Mouse (Mus musculus): ENCODE results near the gene Trim21. TPM values are rescaled to one million over a fixed set of nuclear protein-coding genes. Genes with fewer than 3 reads are reported as not detected.

The Trim21 gene
- polyA plus RNA-seq, 1 experiment from 2014 or later = 0.81 TPM

Other genes starting within 250 kb of the Trim21 start
- 119 and 125 TPM in 2 replicates for gene Rrm1, start 123.8 kb downstream of the Trim21 start, polyA plus RNA-seq (2015; fragmentation: Nextera tagmentation; extraction: Ambion mirVana)
- gene Olfr543, start 83.8 kb downstream of the Trim21 start, polyA plus RNA-seq (2015; fragmentation: Nextera tagmentation; extraction: Ambion mirVana) = 0.51 and 0.68 TPM in 2 replicates
- gene Olfr544, start 77.2 kb downstream of the Trim21 start, polyA plus RNA-seq (2015; fragmentation: Nextera tagmentation; extraction: Ambion mirVana) = 0.68 and 0.71 TPM in 2 replicates
- 0.13 TPM in 1 of 2 replicates, not detected in the other for gene Olfr545, start 65.9 kb downstream of the Trim21 start, polyA plus RNA-seq (2015; fragmentation: Nextera tagmentation; extraction: Ambion mirVana)
- not detected in 2 replicates for gene Olfr547, start 30.7 kb downstream of the Trim21 start, polyA plus RNA-seq (2015; fragmentation: Nextera tagmentation; extraction: Ambion mirVana)
- 0.11 and 0.12 TPM in 2 replicates for gene Olfr548-ps1, start 24.6 kb downstream of the Trim21 start, polyA plus RNA-seq (2015; fragmentation: Nextera tagmentation; extraction: Ambion mirVana)
- gene Olfr549, start 15.6 kb downstream of the Trim21 start, polyA plus RNA-seq (2015; fragmentation: Nextera tagmentation; extraction: Ambion mirVana) = 0.08 and 0.16 TPM in 2 replicates
- 0.20 and 0.68 TPM in 2 replicates for gene Olfr550, start 6.0 kb upstream of the Trim21 start, polyA plus RNA-seq (2015; fragmentation: Nextera tagmentation; extraction: Ambion mirVana)
- gene Olfr551, start 26.4 kb upstream of the Trim21 start, polyA plus RNA-seq (2015; fragmentation: Nextera tagmentation; extraction: Ambion mirVana) = 0.07 TPM in 1 of 2 replicates, not detected in the other
- gene Olfr552, start 32.3 kb upstream of the Trim21 start, polyA plus RNA-seq (2015; fragmentation: Nextera tagmentation; extraction: Ambion mirVana) = 0.12 and 0.15 TPM in 2 replicates
- gene Olfr553, start 52.7 kb upstream of the Trim21 start, polyA plus RNA-seq (2015; fragmentation: Nextera tagmentation; extraction: Ambion mirVana) = 0.14 and 0.21 TPM in 2 replicates
- gene Olfr554, start 72.9 kb upstream of the Trim21 start, polyA plus RNA-seq (2015; fragmentation: Nextera tagmentation; extraction: Ambion mirVana) = 0.17 TPM in 1 of 2 replicates, not detected in the other
- gene Olfr555, start 93.3 kb upstream of the Trim21 start, polyA plus RNA-seq (2015; fragmentation: Nextera tagmentation; extraction: Ambion mirVana) = not detected in 2 replicates
- gene Olfr556, start 99.4 kb upstream of the Trim21 start, polyA plus RNA-seq (2015; fragmentation: Nextera tagmentation; extraction: Ambion mirVana) = not detected in 2 replicates
- 14.9 and 17.4 TPM in 2 replicates for gene Trim68, start 121.8 kb upstream of the Trim21 start, polyA plus RNA-seq (2015; fragmentation: Nextera tagmentation; extraction: Ambion mirVana)
- gene Olfr557, start 130.4 kb upstream of the Trim21 start, polyA plus RNA-seq (2015; fragmentation: Nextera tagmentation; extraction: Ambion mirVana) = 0.09 and 0.16 TPM in 2 replicates
- gene Olfr558, start 136.7 kb upstream of the Trim21 start, polyA plus RNA-seq (2015; fragmentation: Nextera tagmentation; extraction: Ambion mirVana) = 0.62 and 0.71 TPM in 2 replicates
- 0.11 and 0.41 TPM in 2 replicates for gene Olfr33, start 153.6 kb upstream of the Trim21 start, polyA plus RNA-seq (2015; fragmentation: Nextera tagmentation; extraction: Ambion mirVana)
- gene Olfr559, start 162.0 kb upstream of the Trim21 start, polyA plus RNA-seq (2015; fragmentation: Nextera tagmentation; extraction: Ambion mirVana) = not detected in 2 replicates
- 0.08 TPM in 1 of 2 replicates, not detected in the other for gene Olfr560, start 193.9 kb upstream of the Trim21 start, polyA plus RNA-seq (2015; fragmentation: Nextera tagmentation; extraction: Ambion mirVana)
- 0.18 and 0.35 TPM in 2 replicates for gene Olfr78, start 194.0 kb upstream of the Trim21 start, polyA plus RNA-seq (2015; fragmentation: Nextera tagmentation; extraction: Ambion mirVana)
- 0.09 and 0.25 TPM in 2 replicates for gene Olfr561, start 205.7 kb upstream of the Trim21 start, polyA plus RNA-seq (2015; fragmentation: Nextera tagmentation; extraction: Ambion mirVana)
- not detected in 2 replicates for gene Olfr564, start 238.0 kb upstream of the Trim21 start, polyA plus RNA-seq (2015; fragmentation: Nextera tagmentation; extraction: Ambion mirVana)

All from embryonic facial prominence, embryonic 15.5 days (tissue).